27 mouse cellular contexts compared by ENCODE assay signal in genomic region chr10:62878056-62878455, GRCm38 (mm10).
"Had no signal": no experiment of that assay in that cellular context is flagged by ENCODE, and none has a peak within 500 bp of the region (broad histone marks: within the 10 kb centered on the region; RNA-seq: fewer than 3 reads in every experiment).

No protein-coding gene starts in this region.

- H3K9ac ChIP-seq: heart, embryonic 13.5 days; heart, embryonic 15.5 days; hindbrain, embryonic 12.5 days; hindbrain, embryonic 14.5 days; intestine, embryonic 15.5 days; limb, embryonic 13.5 days; limb, embryonic 15.5 days; liver, embryonic 12.5 days; liver, embryonic 14.5 days had no signal

- H3K4me2 ChIP-seq: heart, embryonic 11.5 days; heart, embryonic 13.5 days; heart, embryonic 15.5 days; hindbrain, embryonic 12.5 days; hindbrain, embryonic 14.5 days; intestine, embryonic 15.5 days; limb, embryonic 13.5 days; limb, embryonic 15.5 days; liver, embryonic 12.5 days had no signal

- H3K9me3 ChIP-seq: heart, embryonic 13.5 days; heart, embryonic 15.5 days; hindbrain, embryonic 10.5 days; hindbrain, embryonic 12.5 days; intestine, embryonic 15.5 days; limb, embryonic 13.5 days; limb, embryonic 15.5 days; liver, embryonic 12.5 days had no signal

- ATAC-seq: hindbrain, embryonic 16.5 days; inflammation-experienced regulatory T-cells, adult 6 months; intestine, embryonic 15.5 days; intestine, postnatal 0 days; liver, embryonic 12.5 days had no signal

- H3K36me3 ChIP-seq: liver, embryonic 12.5 days had no signal

- H3K27ac ChIP-seq: gastrocnemius, adult 2 months; heart, adult 2 months; heart, embryonic 13.5 days; heart, embryonic 15.5 days; hindbrain, embryonic 10.5 days; hindbrain, embryonic 12.5 days; hindbrain, embryonic 14.5 days; intestine, embryonic 15.5 days; layer of hippocampus, adult 2 months; limb, embryonic 13.5 days; limb, embryonic 15.5 days; liver, embryonic 12.5 days; liver, embryonic 14.5 days had no signal

- DNase-seq: gastrocnemius, adult 2 months; gastrocnemius, postnatal 10 days; gastrocnemius, postnatal 25 days; heart, adult 2 months; heart, postnatal 14 days; heart, postnatal 36 days; kidney, adult 18-20 months; kidney, adult 8-10 months; kidney, postnatal 10 days; kidney, postnatal 4 days; layer of hippocampus, adult 9-11 months; left cerebral cortex, postnatal 4 days had no signal

- H3K4me3 ChIP-seq: gastrocnemius, adult 2 months; heart, adult 2 months; heart, embryonic 13.5 days; heart, embryonic 15.5 days; hindbrain, embryonic 10.5 days; hindbrain, embryonic 12.5 days; intestine, embryonic 15.5 days; layer of hippocampus, adult 2 months; limb, embryonic 13.5 days; limb, embryonic 15.5 days; liver, embryonic 12.5 days had no signal

- H3K27me3 ChIP-seq: heart, embryonic 13.5 days; heart, embryonic 15.5 days; hindbrain, embryonic 12.5 days; intestine, embryonic 15.5 days; limb, embryonic 13.5 days; limb, embryonic 15.5 days; liver, embryonic 12.5 days had no signal

- H3K4me1 ChIP-seq: heart, embryonic 13.5 days; heart, embryonic 15.5 days; hindbrain, embryonic 12.5 days; intestine, embryonic 15.5 days; limb, embryonic 13.5 days; limb, embryonic 15.5 days; liver, embryonic 12.5 days had no signal
